Mouse (Mus musculus): Measurements from ENCODE around the gene Ankrd12.

DNA sequence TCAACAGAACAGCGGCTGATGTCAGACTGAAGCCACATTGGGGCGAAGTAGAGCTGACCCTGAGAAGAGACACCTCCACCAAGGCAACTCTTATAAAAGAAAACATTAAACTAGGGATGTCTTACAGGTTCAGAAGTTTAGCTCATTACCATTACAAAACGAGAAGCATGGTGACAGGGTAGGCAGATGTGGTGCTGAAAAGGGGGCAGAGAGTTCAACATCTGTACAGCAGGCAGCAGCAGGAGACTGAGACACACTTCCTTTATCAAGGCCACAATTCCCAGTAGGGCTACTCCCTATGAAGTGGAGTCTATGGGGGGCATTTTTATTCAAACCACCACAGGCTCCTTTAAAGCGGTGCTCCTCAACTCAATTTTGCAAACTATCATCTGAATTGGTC lies 31.3 kb upstream of the Ankrd12 start:
- no peak for TF ChIP-seq CTCF (conservative IDR thresholded peaks at IDR 0.05; ENCODE audit: low read length)
- no peak for TF ChIP-seq NANOG (IDR thresholded peaks at IDR 0.05; ENCODE audit: borderline replicate concordance, low read length)
- no peak for TF ChIP-seq POU5F1 (IDR thresholded peaks at IDR 0.05; ENCODE audit: borderline replicate concordance, low read length)

All from E14TG2a.4 (cell line).